Mouse (Mus musculus): Measurements from ENCODE around the gene Arf5.

- TF ChIP-seq TAL1 (IDR thresholded peaks at IDR 0.05; ENCODE audit: low read length) (no peak), GATA1 (IDR thresholded peaks at IDR 0.05; ENCODE audit: low read length) (no peak)
These were observed 27.1 kb downstream of the Arf5 start for GRCm38 (mm10) chr6:28450481-28450880.
